Mouse (Mus musculus): ENCODE measurements around the gene Gal3st2b.
"Not testable (repeated sequence)": the region's sequence is repeated elsewhere in the genome, so short reads cannot be mapped to it uniquely, and the experiment has no call there.

The Gal3st2b gene

DNA sequence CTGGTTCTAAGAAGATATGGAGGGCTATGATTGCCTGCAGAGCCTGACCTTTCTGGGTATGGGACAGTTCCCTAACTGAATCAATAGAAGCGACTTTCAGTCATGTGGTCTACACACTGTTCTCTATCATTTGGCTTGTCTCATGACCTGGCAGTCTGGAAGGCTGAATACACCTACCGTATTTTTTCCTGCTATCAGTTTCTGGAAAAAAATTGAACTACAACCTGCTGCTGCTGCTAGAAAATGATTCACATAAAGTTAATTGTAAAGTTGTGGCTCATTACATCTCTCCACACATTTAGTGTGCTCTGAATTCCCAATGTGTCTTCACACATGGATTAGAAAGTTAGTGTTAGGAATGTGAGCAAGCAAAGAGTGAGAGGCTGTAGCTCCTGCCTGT is at the start of gene Gal3st2b:
Gene Gal3st2b (plus strand): TSS at position 301 of the 400 bp plus-strand sequence.
- in situ Hi-C loops (cut with MboI; ENCODE audit: unreplicated experiment in 2 of 2): not testable (repeated sequence)

DNA sequence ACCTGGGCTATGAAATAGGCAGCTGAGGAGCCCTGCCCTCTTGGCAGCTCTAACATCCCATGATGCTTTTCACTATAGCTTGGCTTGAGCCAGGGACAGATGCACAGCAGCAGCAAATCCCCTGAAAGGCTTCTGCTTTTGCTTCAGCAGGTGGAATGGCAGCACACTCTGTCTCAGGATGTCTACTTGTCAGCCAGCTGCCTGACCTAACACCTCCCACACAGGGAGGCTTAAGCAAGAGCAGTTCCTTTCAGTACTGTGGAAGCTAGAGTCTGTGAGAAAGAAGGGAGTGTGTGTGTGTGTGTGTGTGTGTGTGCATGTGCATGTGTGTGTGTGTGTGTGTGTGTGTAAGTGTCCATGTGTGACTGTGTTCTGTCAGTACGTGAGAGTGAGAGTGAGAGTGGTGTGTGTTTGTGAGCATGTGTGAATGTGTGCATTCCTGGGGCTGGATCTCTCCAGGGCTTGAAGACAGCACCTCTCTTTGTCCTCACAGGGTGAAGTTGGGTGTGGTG is 46.5 kb upstream of the Gal3st2b start:
- in situ Hi-C loops (cut with MboI; ENCODE audit: unreplicated experiment in 2 of 2): not testable (repeated sequence)

DNA sequence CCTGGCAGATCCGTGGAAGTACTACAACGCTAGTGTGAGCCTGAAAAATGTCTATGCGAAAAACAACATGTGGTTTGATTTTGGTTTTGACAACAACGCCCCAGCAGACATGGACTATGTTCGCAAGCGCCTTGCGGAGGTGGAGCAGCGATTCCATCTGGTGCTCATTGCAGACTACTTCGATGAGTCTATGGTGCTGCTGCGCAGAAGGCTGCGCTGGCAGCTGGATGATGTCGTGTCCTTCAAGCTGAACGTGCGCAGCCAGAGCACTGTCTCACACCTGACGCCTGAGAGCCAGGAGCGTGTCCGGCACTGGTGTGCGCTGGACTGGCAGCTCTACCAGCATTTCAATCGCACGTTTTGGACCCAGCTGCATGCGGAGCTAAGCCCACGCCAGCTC is 43.7 kb upstream of the Gal3st2b start:
- in situ Hi-C loops (cut with MboI; ENCODE audit: unreplicated experiment in 2 of 2): not testable (repeated sequence)

DNA sequence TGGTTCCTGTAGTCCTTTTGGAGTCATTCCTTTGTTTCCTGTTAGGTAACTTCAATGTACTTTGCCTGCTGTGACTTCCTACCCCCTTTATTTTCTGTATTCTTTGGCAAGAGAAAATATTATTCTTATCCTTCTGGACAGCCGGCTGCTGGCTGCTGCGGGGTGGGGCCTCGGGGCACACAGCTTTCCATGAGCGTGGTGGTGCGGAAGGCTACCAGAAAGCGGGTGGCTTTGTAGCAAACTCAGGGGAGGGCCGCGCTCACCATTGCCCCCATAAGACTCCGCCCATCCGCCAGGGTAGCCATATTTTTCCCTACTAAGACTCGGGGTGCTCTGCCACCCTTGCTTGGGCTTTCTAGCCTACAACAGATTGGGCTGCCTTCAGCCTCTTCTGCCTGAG is 36.3 kb upstream of the Gal3st2b start:
- in situ Hi-C loops (cut with MboI; ENCODE audit: unreplicated experiment in 2 of 2): not testable (repeated sequence)

DNA sequence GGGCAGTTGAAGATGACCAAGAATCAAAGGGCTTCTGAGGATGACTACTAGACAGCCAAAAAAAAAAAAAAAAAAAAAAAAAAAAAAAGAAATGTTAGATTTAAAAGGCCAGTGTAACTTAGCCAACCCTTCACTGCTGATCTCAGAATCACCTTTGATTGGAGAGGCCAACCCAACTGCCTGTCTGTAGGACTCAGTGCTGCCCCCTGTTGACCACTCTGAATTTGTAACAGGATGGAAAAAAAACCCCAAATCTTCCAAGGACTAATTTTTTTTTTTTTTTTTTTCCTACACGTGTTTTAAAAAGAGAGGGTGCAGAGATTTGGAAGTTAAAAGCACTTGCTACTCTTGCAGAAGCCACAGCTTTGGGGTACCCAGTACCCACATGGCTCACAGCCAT is 27.2 kb upstream of the Gal3st2b start:
- in situ Hi-C loops (cut with MboI; ENCODE audit: unreplicated experiment in 2 of 2): not testable (repeated sequence)

DNA sequence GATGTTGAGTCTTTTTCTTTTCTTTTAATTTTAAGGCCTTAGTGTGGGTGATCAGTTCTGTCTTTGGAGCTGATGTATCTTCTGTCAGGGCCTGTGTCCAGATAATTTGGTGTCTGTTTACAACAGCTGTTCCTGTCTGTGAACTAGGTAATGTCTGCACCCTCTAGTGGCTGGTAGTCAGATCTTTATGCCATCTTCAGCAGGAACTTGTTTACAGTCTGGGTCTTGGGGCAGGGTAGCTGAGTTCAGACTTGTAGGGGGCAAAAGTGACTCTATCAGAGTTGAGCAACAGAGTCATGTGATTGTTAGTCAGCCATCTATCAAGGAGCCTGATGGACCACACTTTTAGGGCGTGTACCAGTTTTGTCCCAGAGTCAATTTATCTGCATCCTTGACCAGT is 20.7 kb upstream of the Gal3st2b start:
- in situ Hi-C loops (cut with MboI; ENCODE audit: unreplicated experiment in 2 of 2): not testable (repeated sequence)

DNA sequence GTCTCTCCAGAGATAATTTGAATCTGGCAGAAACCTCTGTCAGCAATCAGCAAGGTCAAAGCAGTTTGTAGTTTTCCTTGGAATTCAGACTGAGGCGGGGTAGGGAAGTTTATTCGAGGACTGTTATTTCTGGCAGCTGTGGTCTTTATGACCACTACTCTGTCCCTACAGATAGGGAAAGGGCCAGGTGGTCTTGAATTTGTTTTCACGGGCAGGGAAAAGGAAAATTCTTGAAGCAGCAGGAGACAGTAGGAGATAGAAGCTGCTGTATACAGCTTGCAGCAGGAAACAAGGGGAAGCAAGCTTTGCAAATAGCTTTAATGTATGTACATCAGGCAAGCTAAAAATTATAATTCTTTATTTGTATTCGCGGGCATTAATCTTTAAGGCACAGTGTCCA is 16.8 kb upstream of the Gal3st2b start:
- in situ Hi-C loops (cut with MboI; ENCODE audit: unreplicated experiment in 2 of 2): not testable (repeated sequence)

DNA sequence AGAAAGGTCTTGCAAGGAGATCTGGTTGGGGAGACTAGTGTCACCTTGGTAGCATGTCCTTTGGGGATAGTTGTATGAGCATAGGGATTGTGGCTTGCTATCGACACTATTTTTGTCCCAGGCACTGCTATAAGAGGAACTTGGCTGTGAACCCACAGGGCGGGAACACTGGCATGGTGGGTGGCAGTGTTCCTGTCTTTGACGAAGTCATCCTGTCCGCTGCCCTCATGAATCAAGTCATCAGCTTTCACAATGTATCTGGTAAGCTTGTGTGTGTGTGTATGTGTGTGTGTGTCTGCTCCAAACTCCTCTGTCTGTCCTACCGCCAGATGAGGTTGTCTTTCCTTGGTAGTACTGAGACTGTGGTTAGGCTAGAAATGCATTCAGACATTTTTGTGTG is 11.4 kb upstream of the Gal3st2b start:
- in situ Hi-C loops (cut with MboI; ENCODE audit: unreplicated experiment in 2 of 2): not testable (repeated sequence)

DNA sequence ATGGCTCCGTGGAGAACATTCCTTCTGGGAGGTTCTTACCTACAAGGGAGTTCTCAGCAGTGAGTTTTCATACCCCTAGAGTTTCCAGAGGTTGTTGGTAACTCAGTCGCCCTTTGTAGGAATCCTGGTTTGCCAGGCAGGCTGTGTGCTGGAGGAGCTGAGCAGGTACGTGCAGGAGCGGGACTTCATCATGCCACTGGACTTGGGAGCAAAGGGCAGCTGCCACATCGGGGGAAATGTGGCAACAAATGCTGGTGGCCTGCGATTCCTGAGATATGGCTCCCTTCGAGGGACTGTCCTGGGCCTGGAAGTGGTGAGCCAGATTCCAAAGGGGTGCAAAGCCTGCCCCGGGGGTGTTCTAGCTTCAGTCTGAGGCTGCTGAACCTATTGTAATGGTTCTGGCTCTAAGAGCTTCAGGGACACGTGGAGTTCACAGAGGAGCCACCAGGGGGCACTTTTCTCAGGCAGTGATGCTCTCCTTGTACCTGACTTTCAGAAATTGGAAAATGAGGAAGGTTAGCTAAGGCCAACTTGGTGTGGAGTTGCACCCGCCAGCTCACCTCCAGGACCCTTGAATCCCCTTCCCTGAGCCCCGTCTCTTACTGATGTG is 9.0 kb upstream of the Gal3st2b start:
- in situ Hi-C loops (cut with MboI; ENCODE audit: unreplicated experiment in 2 of 2): not testable (repeated sequence)

DNA sequence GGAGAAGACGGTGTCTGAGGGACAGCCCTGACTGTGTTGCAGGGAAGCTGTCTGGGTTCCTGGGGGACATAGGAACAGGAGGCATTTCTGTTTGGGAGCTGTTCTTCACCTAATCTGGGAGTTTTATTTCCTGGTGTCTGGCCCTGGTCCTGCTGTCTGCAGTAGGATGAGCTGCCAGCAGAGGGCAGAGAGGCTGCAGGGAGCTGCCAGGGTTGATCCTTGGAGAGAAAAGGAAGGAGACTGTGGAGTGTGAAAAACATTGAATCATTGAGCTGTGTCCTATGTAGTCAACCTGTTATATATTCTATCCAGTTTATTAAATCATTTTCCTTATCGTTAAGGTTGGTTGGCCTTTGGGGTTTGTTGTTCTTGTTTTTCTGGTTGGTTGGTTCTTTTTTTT is 6.2 kb upstream of the Gal3st2b start:
- in situ Hi-C loops (cut with MboI; ENCODE audit: unreplicated experiment in 2 of 2): not testable (repeated sequence)

DNA sequence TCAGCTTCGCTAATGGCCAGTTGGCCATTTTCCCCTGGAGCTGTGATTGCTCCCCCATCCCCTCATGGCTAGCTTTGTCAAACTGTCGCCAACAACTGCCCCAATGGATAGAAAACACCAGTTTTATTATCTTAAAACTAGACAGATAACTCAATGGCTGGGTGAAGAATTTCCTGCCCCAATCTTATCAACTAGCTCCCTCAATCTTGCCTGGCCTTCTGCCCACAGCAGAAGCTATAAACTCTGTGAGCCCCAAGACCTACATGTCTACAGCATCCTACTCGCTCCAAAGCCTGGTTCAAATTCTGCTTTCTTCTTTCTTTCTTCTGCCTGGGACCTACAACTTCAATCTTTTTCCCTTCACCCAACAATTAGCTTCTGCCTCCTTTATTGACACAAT is 951 bp upstream of the Gal3st2b start:
- in situ Hi-C loops (cut with MboI; ENCODE audit: unreplicated experiment in 2 of 2): not testable (repeated sequence)

DNA sequence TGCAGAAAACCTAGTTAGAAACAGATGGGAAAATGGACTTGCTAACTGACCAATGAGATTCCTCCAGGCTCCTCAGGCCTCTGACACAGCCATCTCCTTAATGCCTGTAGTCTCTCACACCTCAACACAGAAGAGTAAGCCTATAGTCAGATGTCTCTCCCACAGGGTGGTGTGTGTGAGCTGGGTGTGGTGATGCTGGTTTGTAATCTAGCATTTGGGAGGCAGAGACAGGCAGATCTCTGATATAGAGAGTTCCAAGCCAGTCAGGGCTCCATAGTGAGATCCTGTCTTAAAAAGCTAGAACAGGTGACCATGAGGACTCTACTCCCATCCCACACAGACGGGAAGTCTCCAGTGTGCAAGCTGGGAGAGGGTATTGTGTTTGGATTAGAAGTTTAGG is 664 bp downstream of the Gal3st2b start:
- in situ Hi-C loops (cut with MboI; ENCODE audit: unreplicated experiment in 2 of 2): not testable (repeated sequence)

DNA sequence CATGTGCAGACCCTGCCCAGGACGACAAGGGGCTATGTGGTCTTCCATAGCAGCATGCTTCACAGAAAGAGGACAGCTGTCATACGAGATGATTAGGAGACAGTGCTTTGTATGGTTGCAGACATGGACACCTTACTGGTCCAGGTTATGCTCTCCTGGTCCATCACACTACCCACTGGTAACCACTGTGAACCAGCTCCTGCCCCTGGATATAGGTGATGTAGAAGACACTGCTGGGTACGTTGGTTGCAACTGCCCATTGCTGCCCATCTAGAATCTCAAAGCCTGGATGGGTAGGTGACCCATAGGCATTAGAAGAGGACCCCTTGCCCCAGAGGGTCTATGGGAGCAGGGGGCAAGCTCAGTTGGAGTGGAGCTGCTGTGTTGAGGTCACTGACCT is 1.2 kb downstream of the Gal3st2b start:
- in situ Hi-C loops (cut with MboI; ENCODE audit: unreplicated experiment in 2 of 2): not testable (repeated sequence)

DNA sequence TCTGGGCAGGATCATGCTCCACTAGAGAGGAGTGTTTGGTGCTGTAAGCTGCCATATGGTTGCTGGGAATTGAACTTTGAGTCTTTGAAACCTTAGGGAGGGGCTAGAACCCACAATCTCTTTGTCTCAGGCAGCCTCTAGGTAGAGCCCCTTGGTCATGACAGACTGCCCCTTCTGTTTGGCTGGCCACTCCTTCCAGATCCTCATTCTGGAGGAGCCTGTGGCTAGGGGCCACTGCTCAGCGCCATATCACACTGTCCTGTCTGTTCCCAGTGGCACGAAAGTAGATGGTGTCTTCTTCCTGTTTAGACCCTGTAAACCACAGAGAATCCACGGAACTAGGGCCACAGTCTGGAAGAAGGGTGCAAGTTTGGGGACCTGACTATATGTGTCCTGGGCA is 4.5 kb downstream of the Gal3st2b start:
- in situ Hi-C loops (cut with MboI; ENCODE audit: unreplicated experiment in 2 of 2): not testable (repeated sequence)

DNA sequence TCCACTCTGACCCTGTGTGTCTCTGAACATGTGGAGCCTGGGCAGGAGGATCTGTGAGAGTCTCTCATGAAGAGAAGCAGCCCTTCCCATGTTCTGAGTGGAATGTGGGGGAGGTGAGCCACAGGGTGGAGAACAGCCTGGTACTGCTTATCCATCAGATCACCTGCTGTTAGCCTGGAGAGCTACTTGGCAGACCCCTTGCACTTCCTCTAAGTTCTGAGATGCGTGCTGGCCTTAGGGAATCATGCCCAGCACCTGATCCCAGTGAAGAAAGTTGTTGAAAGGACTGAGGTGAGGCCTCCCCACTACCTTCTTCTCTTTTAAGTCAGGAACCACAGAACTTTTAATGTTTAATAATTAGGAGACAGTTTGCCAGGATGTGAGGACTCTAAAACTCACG is 5.0 kb downstream of the Gal3st2b start:
- in situ Hi-C loops (cut with MboI; ENCODE audit: unreplicated experiment in 2 of 2): not testable (repeated sequence)

DNA sequence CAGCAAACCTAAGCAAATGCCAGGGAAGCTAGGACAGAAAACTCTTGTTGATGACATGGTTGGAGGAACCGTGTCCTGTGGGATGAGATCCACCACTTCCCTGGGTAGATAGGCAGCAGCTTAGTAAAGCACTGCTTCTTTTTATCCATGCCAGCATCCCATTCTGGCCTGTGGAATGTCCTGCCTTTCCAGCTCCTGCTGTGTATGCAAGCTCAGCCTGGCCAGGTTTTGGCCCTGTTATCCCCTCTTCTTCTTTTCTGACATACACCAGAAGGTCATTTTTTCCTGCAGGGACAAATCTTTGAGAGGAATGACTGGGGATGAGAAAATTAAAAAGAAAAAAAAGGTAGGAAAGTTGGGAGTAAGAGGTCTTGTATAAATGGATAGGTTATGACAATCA is 17.3 kb downstream of the Gal3st2b start:
- in situ Hi-C loops (cut with MboI; ENCODE audit: unreplicated experiment in 2 of 2): not testable (repeated sequence)

DNA sequence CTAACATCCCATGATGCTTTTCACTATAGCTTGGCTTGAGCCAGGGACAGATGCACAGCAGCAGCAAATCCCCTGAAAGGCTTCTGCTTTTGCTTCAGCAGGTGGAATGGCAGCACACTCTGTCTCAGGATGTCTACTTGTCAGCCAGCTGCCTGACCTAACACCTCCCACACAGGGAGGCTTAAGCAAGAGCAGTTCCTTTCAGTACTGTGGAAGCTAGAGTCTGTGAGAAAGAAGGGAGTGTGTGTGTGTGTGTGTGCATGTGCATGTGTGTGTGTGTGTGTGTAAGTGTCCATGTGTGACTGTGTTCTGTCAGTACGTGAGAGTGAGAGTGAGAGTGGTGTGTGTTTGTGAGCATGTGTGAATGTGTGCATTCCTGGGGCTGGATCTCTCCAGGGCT is 19.7 kb downstream of the Gal3st2b start:
- in situ Hi-C loops (cut with MboI; ENCODE audit: unreplicated experiment in 2 of 2): not testable (repeated sequence)

DNA sequence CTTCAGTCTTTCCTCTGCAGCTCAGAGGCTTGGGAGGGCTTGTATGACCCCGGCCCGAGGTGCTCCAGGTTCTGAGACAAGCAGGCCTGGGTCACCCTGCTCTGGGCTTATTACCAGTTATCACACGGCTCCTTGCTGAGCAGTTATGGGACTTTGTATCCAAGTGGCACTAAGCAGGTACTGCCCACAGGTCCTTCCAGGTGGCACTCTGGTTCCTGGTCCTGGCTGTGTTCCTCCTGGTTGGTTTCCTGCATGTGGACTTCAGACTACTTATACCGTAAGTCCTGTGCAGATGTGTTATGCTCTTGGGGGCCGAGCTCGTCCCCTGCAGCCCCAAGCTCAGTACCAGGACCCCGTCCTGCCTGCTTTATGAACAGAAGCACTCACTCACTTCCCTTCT is 20.3 kb downstream of the Gal3st2b start:
- in situ Hi-C loops (cut with MboI; ENCODE audit: unreplicated experiment in 2 of 2): not testable (repeated sequence)

DNA sequence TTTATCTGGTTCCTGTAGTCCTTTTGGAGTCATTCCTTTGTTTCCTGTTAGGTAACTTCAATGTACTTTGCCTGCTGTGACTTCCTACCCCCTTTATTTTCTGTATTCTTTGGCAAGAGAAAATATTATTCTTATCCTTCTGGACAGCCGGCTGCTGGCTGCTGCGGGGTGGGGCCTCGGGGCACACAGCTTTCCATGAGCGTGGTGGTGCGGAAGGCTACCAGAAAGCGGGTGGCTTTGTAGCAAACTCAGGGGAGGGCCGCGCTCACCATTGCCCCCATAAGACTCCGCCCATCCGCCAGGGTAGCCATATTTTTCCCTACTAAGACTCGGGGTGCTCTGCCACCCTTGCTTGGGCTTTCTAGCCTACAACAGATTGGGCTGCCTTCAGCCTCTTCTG is 31.0 kb downstream of the Gal3st2b start:
- in situ Hi-C loops (cut with MboI; ENCODE audit: unreplicated experiment in 2 of 2): not testable (repeated sequence)

DNA sequence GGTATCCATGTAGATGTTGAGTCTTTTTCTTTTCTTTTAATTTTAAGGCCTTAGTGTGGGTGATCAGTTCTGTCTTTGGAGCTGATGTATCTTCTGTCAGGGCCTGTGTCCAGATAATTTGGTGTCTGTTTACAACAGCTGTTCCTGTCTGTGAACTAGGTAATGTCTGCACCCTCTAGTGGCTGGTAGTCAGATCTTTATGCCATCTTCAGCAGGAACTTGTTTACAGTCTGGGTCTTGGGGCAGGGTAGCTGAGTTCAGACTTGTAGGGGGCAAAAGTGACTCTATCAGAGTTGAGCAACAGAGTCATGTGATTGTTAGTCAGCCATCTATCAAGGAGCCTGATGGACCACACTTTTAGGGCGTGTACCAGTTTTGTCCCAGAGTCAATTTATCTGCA is 48.4 kb downstream of the Gal3st2b start:
- in situ Hi-C loops (cut with MboI; ENCODE audit: unreplicated experiment in 2 of 2): not testable (repeated sequence)

DNA sequence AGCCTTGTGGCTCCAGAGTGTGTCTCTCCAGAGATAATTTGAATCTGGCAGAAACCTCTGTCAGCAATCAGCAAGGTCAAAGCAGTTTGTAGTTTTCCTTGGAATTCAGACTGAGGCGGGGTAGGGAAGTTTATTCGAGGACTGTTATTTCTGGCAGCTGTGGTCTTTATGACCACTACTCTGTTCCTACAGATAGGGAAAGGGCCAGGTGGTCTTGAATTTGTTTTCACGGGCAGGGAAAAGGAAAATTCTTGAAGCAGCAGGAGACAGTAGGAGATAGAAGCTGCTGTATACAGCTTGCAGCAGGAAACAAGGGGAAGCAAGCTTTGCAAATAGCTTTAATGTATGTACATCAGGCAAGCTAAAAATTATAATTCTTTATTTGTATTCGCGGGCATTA is 52.3 kb downstream of the Gal3st2b start:
- in situ Hi-C loops (cut with MboI; ENCODE audit: unreplicated experiment in 2 of 2): not testable (repeated sequence)

DNA sequence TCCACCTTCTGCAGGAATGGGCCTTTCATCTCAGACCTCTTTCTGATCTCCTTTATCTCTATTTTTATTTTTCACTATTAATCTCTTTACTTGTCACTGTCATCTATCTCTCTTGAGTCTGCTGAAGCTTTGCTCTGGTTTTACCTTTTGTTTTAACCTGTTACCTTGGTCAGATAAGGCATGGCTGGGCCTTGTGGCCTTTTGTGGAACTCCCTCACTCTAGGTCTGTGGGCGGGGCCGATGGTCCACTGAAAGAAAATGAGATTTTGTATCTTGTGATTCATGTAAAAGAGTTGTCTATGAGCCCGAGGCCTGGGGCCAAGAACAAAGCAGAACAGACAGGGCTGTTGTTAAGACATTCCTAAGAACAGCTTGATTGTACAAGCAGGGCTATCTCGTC is 52.7 kb downstream of the Gal3st2b start:
- in situ Hi-C loops (cut with MboI; ENCODE audit: unreplicated experiment in 2 of 2): not testable (repeated sequence)

DNA sequence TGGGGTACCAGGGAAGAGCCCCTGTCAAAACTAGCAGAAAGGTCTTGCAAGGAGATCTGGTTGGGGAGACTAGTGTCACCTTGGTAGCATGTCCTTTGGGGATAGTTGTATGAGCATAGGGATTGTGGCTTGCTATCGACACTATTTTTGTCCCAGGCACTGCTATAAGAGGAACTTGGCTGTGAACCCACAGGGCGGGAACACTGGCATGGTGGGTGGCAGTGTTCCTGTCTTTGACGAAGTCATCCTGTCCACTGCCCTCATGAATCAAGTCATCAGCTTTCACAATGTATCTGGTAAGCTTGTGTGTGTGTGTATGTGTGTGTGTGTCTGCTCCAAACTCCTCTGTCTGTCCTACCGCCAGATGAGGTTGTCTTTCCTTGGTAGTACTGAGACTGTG is 57.7 kb downstream of the Gal3st2b start:
- in situ Hi-C loops (cut with MboI; ENCODE audit: unreplicated experiment in 2 of 2): not testable (repeated sequence)

All from v-Abl transformed pro-B cells (cell line).